12 mouse cellular contexts compared by ENCODE assay signal in the genomic region with DNA sequence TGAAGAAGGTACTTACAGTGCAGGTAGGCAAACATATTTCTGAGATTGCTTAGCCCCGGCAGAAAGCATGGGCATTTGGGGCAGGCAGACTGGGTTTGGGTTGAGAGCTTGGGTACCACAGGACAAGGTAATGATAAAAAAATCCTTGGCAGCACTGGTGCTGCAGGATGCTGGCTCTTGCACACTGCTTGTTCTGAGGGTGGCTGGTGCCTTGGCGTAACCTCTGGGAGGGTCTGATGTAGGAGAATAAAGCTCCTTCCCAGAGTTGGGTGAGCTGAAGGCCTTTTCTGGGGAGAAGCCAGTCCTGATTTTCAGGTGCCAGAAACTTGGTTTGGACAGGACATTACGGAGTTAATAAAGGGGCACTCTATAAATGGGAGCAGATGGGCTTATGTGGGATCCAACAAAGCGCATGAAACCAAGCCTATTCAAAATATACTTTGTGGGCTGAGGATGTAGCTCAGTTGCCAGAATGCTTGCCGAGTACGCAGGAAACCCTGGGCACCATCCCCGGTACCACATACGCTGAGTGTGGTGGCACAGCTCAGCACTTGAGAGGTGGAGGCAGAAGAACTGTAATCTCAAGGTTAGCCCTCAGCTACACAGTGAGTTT. TPM values are rescaled to one million over a fixed set of nuclear protein-coding genes. Genes with fewer than 3 reads are reported as not detected.
DNase-seq lines count a peak whose midpoint lies in the region; ATAC-seq and TF ChIP-seq lines count a peak whose summit lies in the region.
"Had no signal": no experiment of that assay in that cellular context is flagged by ENCODE, and none has a peak within 500 bp of the region (broad histone marks: within the 10 kb centered on the region; RNA-seq: fewer than 3 reads in every experiment).

No protein-coding gene starts in this region.

- H3K4me2 ChIP-seq in midbrain, embryonic 15.5 days = no peak overlapping the region
- H3K4me2 ChIP-seq in midbrain, postnatal 0 days (ENCODE audit: low read depth, low read length, poor library complexity, severe bottlenecking) = no peak overlapping the region
- H3K4me2 ChIP-seq: heart, embryonic 13.5 days; liver, embryonic 12.5 days had no signal

- H3K9ac ChIP-seq in midbrain, embryonic 15.5 days = no peak overlapping the region
- no peak overlapping the region for H3K9ac ChIP-seq in midbrain, postnatal 0 days (replicated peaks; ENCODE audit: low read length, poor library complexity, severe bottlenecking)
- H3K9ac ChIP-seq: heart, embryonic 13.5 days; liver, embryonic 12.5 days had no signal

- no peak overlapping the region for H3K27ac ChIP-seq in midbrain, embryonic 15.5 days
- no peak overlapping the region for H3K27ac ChIP-seq in midbrain, postnatal 0 days (ENCODE audit: low read depth, low read length)
- H3K27ac ChIP-seq: heart, embryonic 13.5 days; liver, embryonic 12.5 days; midbrain, embryonic 10.5 days had no signal

- TF ChIP-seq CTCF in midbrain, postnatal 0 days (IDR thresholded peaks at IDR 0.05) = no peak

- H3K36me3 ChIP-seq in midbrain, embryonic 15.5 days (replicated peaks) = no peaks in the 10 kb centered on the region
- H3K36me3 ChIP-seq in midbrain, postnatal 0 days (ENCODE audit: insufficient read depth, low read length) = no peaks in the 10 kb centered on the region
- H3K36me3 ChIP-seq: heart, embryonic 13.5 days; liver, embryonic 12.5 days; midbrain, embryonic 10.5 days had no signal

- no peaks in the 10 kb centered on the region; the same call in 1 of the 2 replicates for H3K4me1 ChIP-seq in midbrain, embryonic 15.5 days
- no peaks in the 10 kb centered on the region for H3K4me1 ChIP-seq in midbrain, postnatal 0 days (ENCODE audit: insufficient read depth, low read length)

- peak; percentile 87 for ATAC-seq in frontal cortex, adult (ENCODE audit: low TSS enrichment)
- ATAC-seq in midbrain, embryonic 15.5 days (replicated peaks) = 0 out of 2 replicates have a peak, but pooled peaks have one; percentile 14
- ATAC-seq in midbrain, postnatal 0 days (ENCODE audit: low FRiP score) = no peak
- ATAC-seq: liver, embryonic 12.5 days had no signal

- no peak overlapping the region for H3K4me3 ChIP-seq in midbrain, embryonic 15.5 days
- no peak overlapping the region for H3K4me3 ChIP-seq in midbrain, postnatal 0 days (ENCODE audit: low read depth, low read length)
- H3K4me3 ChIP-seq: heart, embryonic 13.5 days; liver, embryonic 12.5 days; midbrain, embryonic 10.5 days had no signal

- DNase-seq in frontal cortex, postnatal 14 days (ENCODE audit: low spot score in 2 of 2) = no peak
- no peak for DNase-seq in midbrain, postnatal 0 days (ENCODE audit: low spot score)
- peak; percentile 63 to 76 for DNase-seq in layer of hippocampus, adult 8-10 months (ENCODE audit: low spot score in 2 of 2)
- peak; percentile 47 to 72 for DNase-seq in right cerebral cortex, postnatal 36 days (ENCODE audit: low spot score in 2 of 2)
- no peak for DNase-seq in testis, postnatal 14 days (ENCODE audit: low spot score)
- DNase-seq in heart, postnatal 36 days = no peak
- DNase-seq: thymus, adult 2 months had no signal

- H3K9me3 ChIP-seq in midbrain, embryonic 15.5 days = no peaks in the 10 kb centered on the region
- H3K9me3 ChIP-seq in midbrain, postnatal 0 days (ENCODE audit: low read length) = no peaks in the 10 kb centered on the region
- H3K9me3 ChIP-seq: heart, embryonic 13.5 days; liver, embryonic 12.5 days; midbrain, embryonic 10.5 days had no signal

- WGBS in midbrain, embryonic 15.5 days = 77% methylated on average over 8 of the region's 8 CpGs
- 75% methylated on average over 8 of the region's 8 CpGs for WGBS in midbrain, postnatal 0 days

- intact Hi-C loops in heart, postnatal 36 days (cut with DNase I) = no loop called here

- H3K27me3 ChIP-seq in midbrain, embryonic 15.5 days (replicated peaks) = no peaks in the 10 kb centered on the region
- H3K27me3 ChIP-seq in midbrain, postnatal 0 days (ENCODE audit: insufficient read depth, low read length) = no peaks in the 10 kb centered on the region
- H3K27me3 ChIP-seq: heart, embryonic 13.5 days had no signal

RNA-seq across cellular contexts. Expression of a gene that starts 15.8 kb away (rescaled TPM):
- 5.1 and 5.6 TPM in 2 replicates for polyA plus RNA-seq in midbrain, embryonic 15.5 days (2015; fragmentation: Nextera tagmentation; extraction: Ambion mirVana)
- 15.9 and 19.5 TPM in 2 replicates for total RNA-seq in midbrain, postnatal 0 days (2014; rRNA removed)
- 3.1 and 5.2 TPM in 2 replicates for polyA plus RNA-seq in midbrain, postnatal 0 days (2015; fragmentation: Nextera tagmentation; extraction: Ambion mirVana)
- total RNA-seq in layer of hippocampus, adult 8-10 months (2022) = 100 to 1,000 TPM in 1 of 4 experiments, 10 to 100 TPM in 3; 81.9 to 115 (median 89.3) TPM
- total RNA-seq in heart, postnatal 36 days (2021) = 10 to 100 TPM in 1 of 2 experiments, 1 to 10 TPM in 1; 7.4 to 13.1 TPM

Comparison
In these comparisons a context has a peak if more than half of its experiments do, and no peak if none do; other contexts are left out.
1. DNase-seq: peak in layer of hippocampus, adult 8-10 months (2 of 2) and right cerebral cortex, postnatal 36 days (2 of 2); none in frontal cortex, postnatal 14 days (0 of 2), midbrain, postnatal 0 days (single experiment), testis, postnatal 14 days (single experiment) and heart, postnatal 36 days (0 of 2).